ENCODE assay signal across 20 mouse cellular contexts in genomic region chr6:82143496-82143895, GRCm38 (mm10).
"Had no signal": no experiment of that assay in that cellular context is flagged by ENCODE, and none has a peak within 500 bp of the region (broad histone marks: within the 10 kb centered on the region; RNA-seq: fewer than 3 reads in every experiment).

No protein-coding gene starts in this region.

- H3K9ac ChIP-seq: limb, embryonic 12.5 days; limb, embryonic 15.5 days; liver, embryonic 15.5 days; neural tube, embryonic 12.5 days; neural tube, embryonic 15.5 days had no signal

- H3K4me2 ChIP-seq: limb, embryonic 12.5 days; limb, embryonic 15.5 days; liver, embryonic 11.5 days; liver, embryonic 15.5 days; midbrain, embryonic 11.5 days; neural tube, embryonic 12.5 days; neural tube, embryonic 15.5 days had no signal

- H3K36me3 ChIP-seq: limb, embryonic 12.5 days; limb, embryonic 15.5 days; liver, embryonic 15.5 days; neural tube, embryonic 12.5 days; neural tube, embryonic 15.5 days had no signal

- H3K4me3 ChIP-seq: limb, embryonic 12.5 days; limb, embryonic 15.5 days; liver, embryonic 15.5 days; neural tube, embryonic 12.5 days; neural tube, embryonic 15.5 days had no signal

- H3K4me1 ChIP-seq: limb, embryonic 12.5 days; limb, embryonic 15.5 days; liver, embryonic 15.5 days; neural tube, embryonic 12.5 days; neural tube, embryonic 15.5 days had no signal

- DNase-seq: kidney, adult 9 months; kidney, postnatal 14 days; kidney, postnatal 4 days; layer of hippocampus, adult 9-11 months; left cerebral cortex, postnatal 4 days; lung, adult 2 months; lung, postnatal 14 days; lung, postnatal 4 days; midbrain, embryonic 14.5 days; right cerebral cortex, adult 18-20 months; right cerebral cortex, postnatal 14 days; right cerebral cortex, postnatal 4 days; thymus, postnatal 25 days had no signal

- H3K27ac ChIP-seq: limb, embryonic 12.5 days; limb, embryonic 15.5 days; liver, embryonic 15.5 days; neural tube, embryonic 12.5 days; neural tube, embryonic 15.5 days had no signal

- H3K27me3 ChIP-seq: limb, embryonic 12.5 days; limb, embryonic 15.5 days; liver, embryonic 15.5 days; neural tube, embryonic 12.5 days; neural tube, embryonic 15.5 days had no signal

- H3K9me3 ChIP-seq: limb, embryonic 15.5 days; liver, embryonic 15.5 days; neural tube, embryonic 12.5 days; neural tube, embryonic 15.5 days had no signal
